Mouse (Mus musculus) embryonic facial prominence, embryonic 11.5 days (tissue): ENCODE measurements at regions not wholly inside any gene's neighbourhood (a gene's known extent, or its start where the extent isn't known, plus 50 kb on each side); places are given as distances from the start of the nearest gene placed in this dataset.

ENCODE experiments used
- ATAC-seq: fragments of 200-750 bp; cut with Nextera tagmentation; replicated peaks from 2 replicates; pipeline ENCODE4 v1.8.0; 2017; ENCODE audit warnings: low read depth; ENCODE audit not compliant: insufficient number of reproducible peaks, low FRiP score, low TSS enrichment
- DNase-seq: peaks from one replicate; pipeline ENCODE4 v3.0.0-alpha.2; 2015; ENCODE audit warnings: low spot score
- H3K27ac ChIP-seq: fragments of 300-500 bp; sonication (generic); replicated peaks from 2 replicates; pipeline ENCODE4 v1.5.1; 2014; ENCODE audit warnings: mild to moderate bottlenecking, low read depth, low read length, control low read depth
- H3K27me3 ChIP-seq: fragments of 300-500 bp; sonication (generic); 2 replicates; pipeline ENCODE4 v1.6.1; 2014; ENCODE audit warnings: mild to moderate bottlenecking, low read length, moderate library complexity, mixed read lengths; ENCODE audit not compliant: control insufficient read depth, insufficient read depth
- H3K36me3 ChIP-seq: fragments of 300-500 bp; sonication (generic); replicated peaks from 2 replicates; pipeline ENCODE4 v1.6.1; 2014; ENCODE audit warnings: low read depth, mild to moderate bottlenecking, low read length, moderate library complexity, mixed read lengths; ENCODE audit not compliant: control insufficient read depth, insufficient read depth
- H3K4me1 ChIP-seq: fragments of 300-500 bp; sonication (generic); 2 replicates; pipeline ENCODE4 v1.6.1; 2014; ENCODE audit warnings: low read length, mixed read lengths; ENCODE audit not compliant: control insufficient read depth, insufficient read depth
- H3K4me2 ChIP-seq: fragments of 300-500 bp; sonication (generic); 2 replicates; pipeline ENCODE4 v1.6.1; 2014; ENCODE audit warnings: low read depth, mild to moderate bottlenecking, control low read depth, low read length, moderate library complexity
- H3K4me3 ChIP-seq: fragments of 300-500 bp; sonication (generic); 2 replicates; pipeline ENCODE4 v1.5.1; 2014; ENCODE audit warnings: low read depth, low read length, control low read depth
- H3K9ac ChIP-seq: fragments of 300-500 bp; sonication (generic); replicated peaks from 2 replicates; pipeline ENCODE4 v1.6.1; 2014; ENCODE audit warnings: mild to moderate bottlenecking, control low read depth, low read length
- H3K9me3 ChIP-seq: fragments of 300-500 bp; sonication (generic); replicated peaks from 2 replicates; pipeline ENCODE4 v1.6.1; 2016; ENCODE audit warnings: mild to moderate bottlenecking, low read length, inconsistent platforms, mixed read lengths; ENCODE audit not compliant: control insufficient read depth
- WGBS: fragments of 180-500 bp; shearing (Covaris S2); extraction: QIAGEN DNeasy Blood & Tissue Kit; methylation state at CpG from one replicate; pipeline ENCODE4 v1.1.7; 2014; 5-methylcytosine and 5-hydroxymethylcytosine counted together

DNA sequence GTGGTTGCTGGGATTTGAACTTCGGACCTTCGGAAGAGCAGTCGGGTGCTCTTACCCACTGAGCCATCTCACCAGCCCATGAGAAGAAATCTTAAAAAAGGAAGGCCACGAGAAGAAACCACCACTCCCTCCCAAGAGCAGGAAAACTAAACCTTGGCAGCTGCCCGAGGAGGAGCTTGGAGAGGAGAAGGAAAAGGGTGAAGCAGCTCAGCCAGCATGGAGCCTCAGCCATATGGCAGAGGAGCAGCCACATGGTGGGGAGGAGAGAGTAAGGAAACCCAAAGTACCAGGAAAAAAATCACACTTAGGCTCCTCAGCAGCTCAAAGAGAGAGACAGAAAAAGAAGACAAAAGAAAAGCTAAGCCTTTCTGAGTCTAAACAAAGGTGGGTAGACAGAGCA lies 210.3 kb downstream of the Gm10260 start:
- Histone ChIP-seq H3K36me3 (no peaks in the 10 kb centered on the region), H3K4me3 (no peak overlapping the region), H3K4me2 (no peak overlapping the region), H3K27ac (no peak overlapping the region), H3K9ac (no peak overlapping the region), H3K9me3 (no peaks in the 10 kb centered on the region), H3K4me1 (no peaks in the 10 kb centered on the region), H3K27me3 (no peaks in the 10 kb centered on the region)
- ATAC-seq (no peak), DNase-seq (no peak)
- WGBS: 92% methylated on average over 5 of the region's 5 CpGs

DNA sequence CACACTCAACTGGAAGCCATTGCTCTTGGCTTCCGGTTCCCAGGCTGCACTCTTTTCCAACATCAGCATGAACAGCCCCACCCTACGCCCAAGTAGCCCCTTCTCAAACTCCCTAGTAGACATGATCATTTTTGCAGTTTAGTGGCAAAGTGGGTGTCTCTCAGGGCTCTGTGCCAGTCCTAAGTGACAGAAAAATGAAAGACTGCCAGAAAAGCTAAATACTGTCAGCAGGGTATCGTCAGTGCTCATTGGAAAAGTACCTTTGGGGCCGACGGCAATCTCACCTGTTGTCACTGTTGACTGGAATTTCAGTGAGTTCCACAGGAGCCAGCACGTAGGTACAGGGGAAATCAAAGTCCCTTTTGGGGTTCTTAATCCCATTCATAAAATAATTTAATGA lies 211.0 kb downstream of the Gm10260 start:
- no peaks in the 10 kb centered on the region for H3K4me1 ChIP-seq
- no peak overlapping the region for H3K4me2 ChIP-seq
- no peak overlapping the region for H3K4me3 ChIP-seq
- ATAC-seq: no peak
- H3K27ac ChIP-seq: no peak overlapping the region
- 93% methylated on average over 6 of the region's 6 CpGs for WGBS
- no peaks in the 10 kb centered on the region for H3K9me3 ChIP-seq
- no peak overlapping the region for H3K9ac ChIP-seq
- no peaks in the 10 kb centered on the region for H3K36me3 ChIP-seq
- no peaks in the 10 kb centered on the region for H3K27me3 ChIP-seq
- no peak for DNase-seq

DNA sequence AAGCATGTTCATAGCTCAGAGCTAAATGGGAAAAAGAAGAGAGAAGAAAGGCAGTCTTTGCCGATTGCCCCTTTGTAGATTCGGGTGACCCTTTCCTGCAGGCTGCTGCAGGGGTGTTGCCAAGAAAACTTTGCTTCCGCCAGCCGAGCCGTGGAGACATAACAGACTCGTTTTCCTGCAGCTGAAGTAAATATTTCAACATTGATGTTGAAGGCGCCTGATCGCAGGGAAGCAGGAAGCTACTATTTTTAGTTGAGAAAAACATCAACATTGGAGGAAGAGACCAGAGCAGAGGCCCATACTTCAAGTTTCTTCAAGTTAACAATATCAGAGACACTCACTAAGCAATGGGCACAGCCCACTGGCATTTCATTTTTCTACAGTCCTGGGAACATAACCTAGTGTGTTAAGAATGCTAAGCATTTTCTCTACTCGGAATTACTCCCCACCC lies 211.9 kb downstream of the Gm10260 start:
- H3K36me3 ChIP-seq: no peaks in the 10 kb centered on the region
- no peaks in the 10 kb centered on the region for H3K9me3 ChIP-seq
- no peak overlapping the region for H3K4me3 ChIP-seq
- no peaks in the 10 kb centered on the region for H3K27me3 ChIP-seq
- no peaks in the 10 kb centered on the region for H3K4me1 ChIP-seq
- H3K4me2 ChIP-seq: no peak overlapping the region
- DNase-seq (peak; percentile 47), ATAC-seq (no peak)
- H3K27ac ChIP-seq: no peak overlapping the region
- 23% methylated on average over 9 of the region's 9 CpGs for WGBS
- no peak overlapping the region for H3K9ac ChIP-seq

DNA sequence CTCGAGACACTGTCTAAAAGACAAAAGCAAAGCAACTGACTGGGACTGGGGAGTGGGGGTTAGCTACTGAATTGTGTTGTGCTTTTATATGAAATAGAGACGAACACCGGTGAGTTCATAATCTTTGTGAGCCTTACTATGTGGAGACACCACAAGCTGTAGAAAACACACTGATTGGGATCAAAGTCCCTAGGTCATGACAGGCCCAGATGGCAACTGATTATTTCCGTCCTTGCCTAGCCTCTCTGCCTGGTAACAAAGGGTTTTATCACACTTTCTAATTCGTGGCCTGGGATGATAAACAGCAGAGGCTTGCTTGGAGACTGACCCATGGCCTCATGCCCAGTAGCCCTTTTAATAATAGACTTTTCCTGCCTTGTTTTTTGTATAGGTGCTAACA lies 213.5 kb downstream of the Gm10260 start:
- H3K9me3 ChIP-seq: no peaks in the 10 kb centered on the region
- 60% methylated on average over 5 of the region's 5 CpGs for WGBS
- no peak overlapping the region for H3K4me3 ChIP-seq
- H3K4me2 ChIP-seq: no peak overlapping the region
- no peaks in the 10 kb centered on the region for H3K36me3 ChIP-seq
- no peaks in the 10 kb centered on the region for H3K27me3 ChIP-seq
- no peak overlapping the region for H3K9ac ChIP-seq
- H3K27ac ChIP-seq: no peak overlapping the region
- H3K4me1 ChIP-seq: no peaks in the 10 kb centered on the region
- no peak for DNase-seq
- no peak for ATAC-seq

DNA sequence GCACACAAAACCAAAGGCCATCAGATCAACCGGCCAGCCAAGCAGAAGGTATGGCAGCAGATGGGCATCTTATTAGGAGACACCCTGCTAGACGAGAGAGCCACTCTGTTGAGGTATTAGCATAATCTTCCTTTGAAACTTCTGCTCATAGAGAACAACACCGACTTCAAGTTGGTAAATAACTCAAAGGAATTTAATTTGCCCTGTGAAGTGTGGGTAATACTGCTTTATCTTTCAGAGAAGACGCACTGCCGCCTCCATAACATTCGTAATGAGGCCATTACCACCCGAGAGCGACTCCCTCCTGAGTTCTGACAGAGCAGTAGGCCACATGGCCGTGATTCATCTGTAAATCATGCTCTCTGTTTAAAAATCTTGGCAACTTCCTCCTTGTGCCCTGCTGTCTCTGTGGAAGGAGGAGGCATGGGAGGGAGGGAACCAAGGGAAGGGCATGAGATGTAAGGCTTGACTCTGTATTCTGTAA lies 214.4 kb downstream of the Gm10260 start:
- H3K36me3 ChIP-seq: no peaks in the 10 kb centered on the region
- H3K4me2 ChIP-seq: no peak overlapping the region
- H3K4me3 ChIP-seq: no peak overlapping the region
- no peak overlapping the region for H3K9ac ChIP-seq
- DNase-seq (no peak), ATAC-seq (no peak)
- no peaks in the 10 kb centered on the region for H3K27me3 ChIP-seq
- no peak overlapping the region for H3K27ac ChIP-seq
- H3K9me3 ChIP-seq: no peaks in the 10 kb centered on the region
- H3K4me1 ChIP-seq: no peaks in the 10 kb centered on the region
- 81% methylated on average over 9 of the region's 9 CpGs for WGBS

DNA sequence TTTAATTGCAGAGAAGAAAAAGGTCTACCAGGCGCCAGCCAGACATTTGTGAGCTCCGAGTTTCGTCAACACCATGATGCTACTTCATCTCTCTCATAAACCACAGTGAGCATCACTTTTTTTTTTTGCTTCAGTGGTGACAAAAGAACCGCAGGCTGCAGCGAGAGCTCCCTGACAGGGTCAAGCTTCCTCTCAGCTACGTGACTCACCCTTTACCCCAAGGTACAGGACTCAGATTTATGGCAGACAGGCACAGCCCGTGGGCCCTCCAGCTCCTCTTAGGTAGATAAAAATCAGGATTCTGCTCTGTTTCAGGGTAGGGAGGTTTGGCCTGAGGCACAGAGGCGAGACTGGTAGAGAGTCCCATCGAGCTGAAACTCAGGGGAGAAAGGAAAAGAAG lies 220.7 kb downstream of the Gm10260 start:
- Histone ChIP-seq H3K9me3 (no peaks in the 10 kb centered on the region), H3K9ac (no peak overlapping the region), H3K27me3 (no peaks in the 10 kb centered on the region), H3K36me3 (no peaks in the 10 kb centered on the region), H3K4me3 (no peak overlapping the region), H3K27ac (no peak overlapping the region), H3K4me2 (no peak overlapping the region), H3K4me1 (no peaks in the 10 kb centered on the region)
- DNase-seq (no peak), ATAC-seq (no peak)
- WGBS: 78% methylated on average over 9 of the region's 9 CpGs

DNA sequence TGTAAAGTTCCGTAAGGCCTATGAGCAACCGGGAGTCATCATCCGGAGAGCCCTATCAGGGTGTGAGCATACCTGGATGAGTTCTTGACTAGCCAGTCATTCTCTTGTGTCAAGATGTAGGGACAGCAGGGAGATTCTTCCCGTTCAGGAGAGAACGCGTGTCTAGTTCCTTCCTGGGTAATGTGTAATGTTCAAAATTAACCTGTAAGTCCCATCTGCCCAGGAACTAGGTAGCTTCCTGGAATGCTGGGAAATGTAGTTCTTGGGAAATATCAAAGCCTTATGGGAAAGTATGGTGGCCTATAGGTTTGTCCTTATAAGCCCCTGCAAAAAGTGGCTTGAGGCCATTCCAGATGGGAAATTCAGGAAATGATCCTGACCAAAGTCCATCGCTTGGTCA lies 222.0 kb downstream of the Gm10260 start:
- Histone ChIP-seq H3K4me2 (no peak overlapping the region), H3K27me3 (no peaks in the 10 kb centered on the region), H3K27ac (no peak overlapping the region), H3K36me3 (no peaks in the 10 kb centered on the region), H3K4me3 (no peak overlapping the region), H3K9ac (no peak overlapping the region), H3K4me1 (no peaks in the 10 kb centered on the region), H3K9me3 (no peaks in the 10 kb centered on the region)
- ATAC-seq (no peak), DNase-seq (no peak)
- WGBS: 95% methylated on average over 7 of the region's 7 CpGs

DNA sequence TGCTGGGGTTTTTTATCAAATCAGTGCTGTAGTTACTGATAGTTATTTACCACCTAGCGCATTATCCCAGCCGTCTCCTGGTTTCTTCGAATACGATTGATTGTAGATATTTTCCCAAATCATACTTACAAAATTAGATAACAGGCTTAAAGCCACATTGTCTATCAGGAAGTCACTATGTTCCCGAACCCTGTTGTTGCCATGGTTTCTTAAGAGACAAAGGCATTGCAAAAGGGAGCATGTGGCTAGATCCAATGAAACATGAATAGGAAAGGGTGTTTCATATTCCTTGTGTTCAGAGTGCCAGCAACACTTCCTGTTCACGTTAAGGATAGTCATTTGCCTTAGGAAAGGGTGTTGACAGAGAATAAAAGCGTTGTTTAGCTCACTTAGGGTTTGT lies 222.7 kb downstream of the Gm10260 start:
- Histone ChIP-seq H3K27me3 (no peaks in the 10 kb centered on the region), H3K4me3 (no peak overlapping the region), H3K4me1 (no peaks in the 10 kb centered on the region), H3K4me2 (no peak overlapping the region), H3K27ac (no peak overlapping the region), H3K36me3 (no peaks in the 10 kb centered on the region), H3K9me3 (no peaks in the 10 kb centered on the region), H3K9ac (no peak overlapping the region)
- ATAC-seq (no peak), DNase-seq (no peak)
- WGBS: 88% methylated on average over 7 of the region's 7 CpGs
